Mouse (Mus musculus): Measurements from ENCODE around the gene Atp5s. TPM values are rescaled to one million over a fixed set of nuclear protein-coding genes. Genes with fewer than 3 reads are reported as not detected.

Atp5s gene
- polyA plus RNA-seq, 1 experiment from 2014 or later, result 23.6 TPM

DNA sequence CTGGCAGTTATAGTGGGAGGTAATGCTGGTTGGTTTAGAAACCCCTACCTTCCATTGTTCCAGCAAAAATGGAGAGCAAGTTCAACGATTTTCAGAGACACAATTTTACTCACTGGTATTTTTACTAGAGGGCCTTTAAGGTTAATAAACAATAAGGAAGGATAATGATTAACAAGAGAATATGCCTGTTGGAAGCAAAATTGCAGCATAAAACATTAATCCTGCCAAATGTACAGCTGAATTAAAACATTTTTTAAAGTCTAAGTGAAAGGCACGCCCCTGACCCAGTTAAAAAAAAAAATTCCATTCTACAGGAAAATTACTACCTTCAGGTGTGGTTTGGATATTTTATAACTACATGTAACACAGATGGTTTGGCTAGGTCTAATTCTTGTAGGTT, 53.2 kb downstream of the Atp5s start:
- H3K36me3 ChIP-seq (ENCODE audit: control insufficient read depth, insufficient read depth, low read length), result no peaks in the 10 kb centered on the region
- H3K9ac ChIP-seq (ENCODE audit: low read length), result no peak overlapping the region
- H3K4me3 ChIP-seq (ENCODE audit: low read depth, low read length), result no peak overlapping the region
- no peak overlapping the region for H3K27ac ChIP-seq (ENCODE audit: low read depth, low read length)
- H3K4me2 ChIP-seq (ENCODE audit: low read depth, low read length, severe bottlenecking), result no peak overlapping the region
- 86% methylated on average over 2 of the region's 2 CpGs for WGBS
- DNase-seq (ENCODE audit: low spot score), result no peak
- no peak for ATAC-seq (replicated peaks; ENCODE audit: low FRiP score)
- H3K9me3 ChIP-seq (ENCODE audit: control insufficient read depth, low read length), result no peaks in the 10 kb centered on the region
- H3K4me1 ChIP-seq (replicated peaks; ENCODE audit: control insufficient read depth, insufficient read depth, low read length), result no peaks in the 10 kb centered on the region
- H3K27me3 ChIP-seq (ENCODE audit: control insufficient read depth, insufficient read depth, low read length), result no peaks in the 10 kb centered on the region

DNA sequence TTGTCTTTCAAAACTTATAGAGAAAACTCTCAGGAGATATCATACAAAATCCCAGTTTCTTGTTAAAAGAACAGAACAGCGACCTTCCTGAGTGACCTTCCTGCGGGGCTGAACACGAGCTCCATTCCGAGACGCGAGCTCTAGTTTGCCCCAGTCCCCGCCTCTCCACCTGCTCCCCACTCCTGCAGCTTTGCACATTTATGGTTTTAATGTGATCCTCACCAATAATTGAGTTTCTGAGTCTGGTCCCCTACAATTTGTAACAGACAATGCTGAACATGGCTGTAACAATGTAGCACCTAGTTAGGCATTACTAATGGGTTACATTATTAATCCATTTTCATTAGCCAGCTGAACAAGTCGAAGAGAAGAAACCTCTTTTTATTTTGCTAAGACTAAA, 56.7 kb downstream of the Atp5s start:
- no peak overlapping the region for H3K27ac ChIP-seq (ENCODE audit: low read depth, low read length)
- 86% methylated on average over 8 of the region's 8 CpGs for WGBS
- ATAC-seq (replicated peaks; ENCODE audit: low FRiP score), result no peak

DNA sequence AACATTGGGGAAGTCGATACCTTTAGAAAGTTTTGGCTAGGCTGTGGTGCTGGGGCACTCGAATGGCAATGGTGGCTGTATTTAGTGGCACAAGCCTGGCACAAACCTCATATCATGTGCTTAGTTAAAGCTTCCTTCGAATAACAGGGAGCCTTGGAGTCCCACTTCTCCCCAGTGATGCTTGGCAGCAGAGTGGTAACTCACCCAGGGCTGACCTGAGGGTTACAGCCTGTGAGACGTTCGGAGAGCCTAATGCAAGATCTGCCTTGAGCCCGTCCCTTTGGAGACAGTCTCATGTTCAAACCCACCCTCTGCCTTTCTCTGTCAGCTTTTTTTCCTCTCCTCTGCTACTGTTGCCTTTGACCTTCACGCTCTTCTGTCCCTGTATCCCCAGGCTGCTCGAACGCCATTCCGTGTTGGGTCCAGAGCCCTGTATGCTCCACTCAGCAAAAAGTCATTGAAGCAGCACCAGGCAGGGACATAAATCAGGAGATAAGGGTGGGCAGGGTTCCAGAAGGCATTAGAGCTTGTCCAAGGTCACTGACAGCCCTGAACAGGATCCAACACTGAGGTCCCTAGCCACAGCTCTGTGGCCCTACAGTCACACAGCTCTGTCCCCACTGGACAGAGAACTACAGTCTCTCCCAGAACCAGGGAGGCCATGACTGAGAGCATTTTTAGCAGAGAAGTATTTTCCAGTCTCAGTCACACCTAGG, 57.3 kb downstream of the Atp5s start:
- H3K9ac ChIP-seq (ENCODE audit: low read length), result no peak overlapping the region
- H3K9me3 ChIP-seq (ENCODE audit: control insufficient read depth, low read length), result no peaks in the 10 kb centered on the region
- H3K27ac ChIP-seq (ENCODE audit: low read depth, low read length), result no peak overlapping the region
- H3K4me1 ChIP-seq (replicated peaks; ENCODE audit: control insufficient read depth, insufficient read depth, low read length), result no peaks in the 10 kb centered on the region
- H3K4me2 ChIP-seq (ENCODE audit: low read depth, low read length, severe bottlenecking), result no peak overlapping the region
- DNase-seq (ENCODE audit: low spot score), result peak; percentile 30
- WGBS, result 91% methylated on average over 10 of the region's 10 CpGs
- H3K27me3 ChIP-seq (ENCODE audit: control insufficient read depth, insufficient read depth, low read length), result no peaks in the 10 kb centered on the region
- H3K36me3 ChIP-seq (ENCODE audit: control insufficient read depth, insufficient read depth, low read length), result no peaks in the 10 kb centered on the region
- no peak for ATAC-seq (replicated peaks; ENCODE audit: low FRiP score)
- no peak overlapping the region for H3K4me3 ChIP-seq (ENCODE audit: low read depth, low read length)

More for the DNA sequence above, 56.7 kb downstream of the Atp5s start:
- no peaks in the 10 kb centered on the region for H3K36me3 ChIP-seq (ENCODE audit: control insufficient read depth, insufficient read depth, low read length)
- H3K4me1 ChIP-seq (replicated peaks; ENCODE audit: control insufficient read depth, insufficient read depth, low read length), result no peaks in the 10 kb centered on the region
- no peaks in the 10 kb centered on the region for H3K27me3 ChIP-seq (ENCODE audit: control insufficient read depth, insufficient read depth, low read length)
- H3K9ac ChIP-seq (ENCODE audit: low read length), result no peak overlapping the region
- DNase-seq (ENCODE audit: low spot score), result peak; percentile 13
- H3K4me2 ChIP-seq (ENCODE audit: low read depth, low read length, severe bottlenecking), result no peak overlapping the region
- no peak overlapping the region for H3K4me3 ChIP-seq (ENCODE audit: low read depth, low read length)
- no peaks in the 10 kb centered on the region for H3K9me3 ChIP-seq (ENCODE audit: control insufficient read depth, low read length)

DNA sequence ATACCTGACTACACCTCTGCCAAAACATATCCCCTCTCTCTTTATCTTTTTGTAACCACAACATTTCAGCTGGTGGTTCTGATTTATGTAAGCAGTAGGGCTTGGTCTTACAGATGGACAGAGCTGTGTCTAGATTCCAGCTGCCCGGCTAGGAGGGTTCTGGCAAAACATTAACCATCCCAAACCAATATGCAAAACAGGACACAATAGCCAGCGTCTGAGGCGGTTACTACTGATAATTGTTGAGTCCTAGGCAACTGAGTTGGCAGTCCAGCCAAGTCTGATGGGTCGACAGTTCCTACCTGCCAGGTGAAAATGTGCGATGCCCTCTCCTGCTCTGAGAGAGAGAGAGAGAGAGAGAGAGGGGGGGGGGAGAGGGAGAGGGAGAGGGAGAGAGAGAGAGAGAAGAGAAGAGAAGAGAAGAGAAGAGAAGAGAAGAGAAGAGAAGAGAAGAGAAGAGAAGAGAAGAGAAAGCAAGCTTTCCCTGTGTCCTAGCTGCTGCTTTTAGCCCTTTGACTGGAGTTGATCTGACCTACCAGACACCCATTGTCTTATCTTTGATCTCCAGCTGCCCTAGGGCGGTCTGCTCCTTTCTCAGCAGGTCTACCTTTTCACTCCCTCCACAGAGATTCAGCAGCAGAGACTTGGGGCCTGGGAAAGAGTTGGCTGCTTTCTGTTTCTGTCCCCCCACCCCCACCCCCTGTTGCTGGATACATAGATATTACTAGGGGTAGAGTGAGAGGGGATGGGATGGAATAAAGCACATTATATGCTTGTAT, 58.7 kb downstream of the Atp5s start:
- ATAC-seq (replicated peaks; ENCODE audit: low FRiP score), result no peak
- H3K4me1 ChIP-seq (replicated peaks; ENCODE audit: control insufficient read depth, insufficient read depth, low read length), result no peaks in the 10 kb centered on the region
- H3K4me2 ChIP-seq (ENCODE audit: low read depth, low read length, severe bottlenecking), result no peak overlapping the region
- no peak overlapping the region for H3K9ac ChIP-seq (ENCODE audit: low read length)
- no peak overlapping the region for H3K27ac ChIP-seq (ENCODE audit: low read depth, low read length)
- H3K4me3 ChIP-seq (ENCODE audit: low read depth, low read length), result no peak overlapping the region
- DNase-seq (ENCODE audit: low spot score), result peak; percentile 48
- WGBS, result 66% methylated on average over 6 of the region's 6 CpGs
- no peaks in the 10 kb centered on the region for H3K36me3 ChIP-seq (ENCODE audit: control insufficient read depth, insufficient read depth, low read length)
- no peaks in the 10 kb centered on the region for H3K27me3 ChIP-seq (ENCODE audit: control insufficient read depth, insufficient read depth, low read length)
- H3K9me3 ChIP-seq (ENCODE audit: control insufficient read depth, low read length), result no peaks in the 10 kb centered on the region

DNA sequence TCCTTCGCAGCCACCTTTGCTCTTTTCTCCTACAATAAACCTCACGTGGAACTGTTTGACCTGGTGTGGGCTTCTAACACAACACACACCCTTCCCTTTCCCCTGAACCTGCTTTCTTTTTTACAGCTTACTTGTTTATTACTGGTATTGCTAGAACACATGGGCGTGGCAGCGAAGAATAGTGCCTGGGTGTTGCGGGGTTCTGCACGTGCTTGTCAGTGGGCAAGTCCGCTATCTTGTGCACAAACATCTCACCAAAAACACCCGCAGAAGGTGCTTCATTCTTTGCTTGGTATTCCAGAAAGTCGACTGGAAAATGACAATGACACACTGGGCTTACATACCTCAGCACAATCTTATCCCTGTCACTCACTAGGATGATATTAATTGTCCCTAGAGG, 60.7 kb downstream of the Atp5s start:
- H3K9me3 ChIP-seq (ENCODE audit: control insufficient read depth, low read length), result no peaks in the 10 kb centered on the region
- DNase-seq (ENCODE audit: low spot score), result peak; percentile 35
- H3K4me1 ChIP-seq (replicated peaks; ENCODE audit: control insufficient read depth, insufficient read depth, low read length), result no peaks in the 10 kb centered on the region
- no peak overlapping the region for H3K4me3 ChIP-seq (ENCODE audit: low read depth, low read length)
- ATAC-seq (replicated peaks; ENCODE audit: low FRiP score), result no peak
- H3K36me3 ChIP-seq (ENCODE audit: control insufficient read depth, insufficient read depth, low read length), result no peaks in the 10 kb centered on the region
- no peak overlapping the region for H3K4me2 ChIP-seq (ENCODE audit: low read depth, low read length, severe bottlenecking)
- H3K27ac ChIP-seq (ENCODE audit: low read depth, low read length), result no peak overlapping the region
- no peaks in the 10 kb centered on the region; the same call in 1 of the 2 replicates for H3K27me3 ChIP-seq (ENCODE audit: control insufficient read depth, insufficient read depth, low read length)
- WGBS, result 87% methylated on average over 9 of the region's 9 CpGs
- no peak overlapping the region for H3K9ac ChIP-seq (ENCODE audit: low read length)

DNA sequence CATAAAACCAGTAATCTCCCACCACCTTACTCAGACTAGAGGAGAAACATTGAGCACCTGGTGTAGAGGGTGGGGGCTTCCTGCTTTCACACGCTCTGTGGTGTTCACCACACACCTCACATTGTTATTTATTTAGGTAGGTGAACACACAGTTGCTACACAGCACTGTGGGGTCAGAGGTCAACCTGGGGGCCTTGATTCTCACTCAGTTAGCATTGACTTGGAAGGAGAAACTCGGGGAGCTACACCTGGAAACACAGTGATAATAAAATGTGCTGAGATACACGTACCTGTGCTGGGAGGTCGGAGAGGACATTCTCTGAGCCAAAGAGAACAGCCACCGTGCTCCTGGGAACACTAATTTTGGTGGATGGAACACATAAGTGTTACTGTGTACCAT, 63.6 kb downstream of the Atp5s start:
- Histone ChIP-seq H3K9ac (ENCODE audit: low read length) (no peak overlapping the region), H3K36me3 (ENCODE audit: control insufficient read depth, insufficient read depth, low read length) (no peaks in the 10 kb centered on the region), H3K9me3 (ENCODE audit: control insufficient read depth, low read length) (no peaks in the 10 kb centered on the region), H3K27me3 (ENCODE audit: control insufficient read depth, insufficient read depth, low read length) (peaks cover 4% of the 10 kb centered on the region), H3K4me3 (ENCODE audit: low read depth, low read length) (no peak overlapping the region), H3K4me2 (ENCODE audit: low read depth, low read length, severe bottlenecking) (no peak overlapping the region), H3K4me1 (replicated peaks; ENCODE audit: control insufficient read depth, insufficient read depth, low read length) (peaks cover 6% of the 10 kb centered on the region; the same call in 1 of the 2 replicates), H3K27ac (ENCODE audit: low read depth, low read length) (no peak overlapping the region)
- DNase-seq (ENCODE audit: low spot score) (no peak), ATAC-seq (replicated peaks; ENCODE audit: low FRiP score) (no peak)
- WGBS, result 90% methylated on average over 5 of the region's 5 CpGs

DNA sequence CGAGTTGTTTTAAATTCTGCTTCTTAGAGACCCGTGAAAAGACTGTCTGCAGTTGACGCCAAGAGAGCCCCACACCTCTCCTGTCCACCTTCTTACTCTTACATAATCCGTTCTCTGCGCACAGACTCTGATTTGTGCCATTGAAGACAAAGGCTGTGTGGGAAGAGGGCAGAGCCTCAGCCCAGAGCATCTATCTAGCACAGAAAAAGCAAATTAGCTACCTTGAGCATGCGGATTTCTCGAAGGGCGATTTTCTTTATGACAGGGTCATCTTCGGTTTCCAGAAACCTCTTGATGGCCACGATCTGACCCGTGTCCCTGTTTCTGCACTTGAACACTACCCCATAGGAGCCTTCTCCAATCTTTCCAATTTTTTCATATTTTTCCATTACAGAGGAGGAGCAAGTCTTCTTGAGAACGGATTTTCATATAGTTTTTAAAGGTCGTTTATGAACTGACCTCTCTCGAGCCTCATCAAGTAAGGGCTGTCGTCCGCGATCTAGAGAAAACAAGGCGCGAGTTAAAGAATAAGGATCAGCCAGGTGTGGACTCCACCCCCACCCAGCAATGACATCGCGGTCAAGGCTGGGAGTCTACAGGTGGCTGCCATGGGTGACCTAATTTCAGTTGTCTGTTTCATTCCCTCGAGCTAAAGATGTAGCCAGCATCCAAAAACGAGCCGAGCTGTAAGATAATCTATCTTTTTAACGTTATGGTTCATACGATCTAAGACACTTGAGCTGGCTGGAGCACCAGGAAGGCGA, 65.2 kb downstream of the Atp5s start:
- no peak for DNase-seq (ENCODE audit: low spot score)
- no peaks in the 10 kb centered on the region for H3K36me3 ChIP-seq (ENCODE audit: control insufficient read depth, insufficient read depth, low read length)
- H3K27me3 ChIP-seq (ENCODE audit: control insufficient read depth, insufficient read depth, low read length), result peaks cover 4% of the 10 kb centered on the region
- H3K4me3 ChIP-seq (ENCODE audit: low read depth, low read length), result peak overlapping the region; percentile 49
- H3K9ac ChIP-seq (ENCODE audit: low read length), result peak overlapping the region; percentile 55
- H3K4me2 ChIP-seq (ENCODE audit: low read depth, low read length, severe bottlenecking), result peak overlapping the region; percentile 98
- peak; percentile 40; the same call in 1 of the 2 replicates for ATAC-seq (replicated peaks; ENCODE audit: low FRiP score)
- H3K27ac ChIP-seq (ENCODE audit: low read depth, low read length), result no peak overlapping the region
- H3K4me1 ChIP-seq (replicated peaks; ENCODE audit: control insufficient read depth, insufficient read depth, low read length), result peaks cover 6% of the 10 kb centered on the region; the same call in 1 of the 2 replicates
- WGBS, result 32% methylated on average over 27 of the region's 27 CpGs
- H3K9me3 ChIP-seq (ENCODE audit: control insufficient read depth, low read length), result no peaks in the 10 kb centered on the region

All from forebrain, embryonic 11.5 days (tissue).